Mouse (Mus musculus): ENCODE data around the gene Srebf1. TPM values are rescaled to one million over a fixed set of nuclear protein-coding genes. Genes with fewer than 3 reads are reported as not detected.

Srebf1 gene
- 56.3 and 60.0 TPM in 2 replicates for polyA plus RNA-seq (2015; fragmentation: Nextera tagmentation; extraction: Ambion mirVana)

- Histone ChIP-seq H3K27me3 (no peaks in the 10 kb centered on the region), H3K4me2 (peak within 1 kb of the TSS; percentile 89)
- 5% methylated on average over 46 of the region's 46 CpGs for WGBS
These were observed at the start of gene Srebf1 for GRCm38 (mm10) chr11:60222469-60223236. Srebf1 (minus strand) TSS chr11:60222581.

GRCm38 (mm10) chr11:60268563-60268962 is 46.2 kb upstream of the Srebf1 start:
- Histone ChIP-seq H3K9ac (no peak overlapping the region), H3K9me3 (replicated peaks) (no peaks in the 10 kb centered on the region), H3K36me3 (0 out of 2 replicates have a peak, but pooled peaks cover 12% of the 10 kb centered on the region), H3K4me2 (no peak overlapping the region), H3K4me3 (replicated peaks) (no peak overlapping the region), H3K27ac (peak overlapping the region; percentile 66), H3K27me3 (no peaks in the 10 kb centered on the region), H3K4me1 (peaks cover 8% of the 10 kb centered on the region)
- 71% methylated on average over 3 of the region's 3 CpGs for WGBS
- ATAC-seq (replicated peaks; ENCODE audit: low FRiP score): no peak

More at GRCm38 (mm10) chr11:60222469-60223236, at the start of gene Srebf1:
- Histone ChIP-seq H3K27ac (peak within 1 kb of the TSS; percentile 85), H3K9me3 (replicated peaks) (no peaks in the 10 kb centered on the region), H3K4me1 (peaks cover 46% of the 10 kb centered on the region), H3K36me3 (peaks cover 12% of the 10 kb centered on the region), H3K4me3 (replicated peaks) (peak within 1 kb of the TSS; percentile 47), H3K9ac (peak within 1 kb of the TSS; percentile 46)
- peak; percentile 66 for ATAC-seq (replicated peaks; ENCODE audit: low FRiP score)

- no peak overlapping the region for H3K27ac ChIP-seq
- no peak overlapping the region for H3K4me2 ChIP-seq
- 87% methylated on average over 4 of the region's 4 CpGs for WGBS
- no peaks in the 10 kb centered on the region for H3K9me3 ChIP-seq (replicated peaks)
- no peak overlapping the region for H3K4me3 ChIP-seq (replicated peaks)
- no peaks in the 10 kb centered on the region for H3K27me3 ChIP-seq
- no peaks in the 10 kb centered on the region for H3K4me1 ChIP-seq
- ATAC-seq (replicated peaks; ENCODE audit: low FRiP score): no peak
- H3K36me3 ChIP-seq: 0 out of 2 replicates have a peak, but pooled peaks cover 4% of the 10 kb centered on the region
- no peak overlapping the region for H3K9ac ChIP-seq
These were observed 43.0 kb upstream of the Srebf1 start for GRCm38 (mm10) chr11:60265271-60265985.

- no peak overlapping the region for H3K4me3 ChIP-seq (replicated peaks)
- no peaks in the 10 kb centered on the region for H3K9me3 ChIP-seq (replicated peaks)
- H3K27me3 ChIP-seq: no peaks in the 10 kb centered on the region
- H3K4me1 ChIP-seq: no peaks in the 10 kb centered on the region
- no peak for ATAC-seq (replicated peaks; ENCODE audit: low FRiP score)
- no peak overlapping the region for H3K27ac ChIP-seq
- 78% methylated on average over 1 of the region's 1 CpGs for WGBS
- H3K4me2 ChIP-seq: no peak overlapping the region
- no peaks in the 10 kb centered on the region for H3K36me3 ChIP-seq
- H3K9ac ChIP-seq: no peak overlapping the region
These were observed 42.3 kb upstream of the Srebf1 start for GRCm38 (mm10) chr11:60264651-60265050.

- WGBS: 86% methylated on average over 4 of the region's 4 CpGs
- Histone ChIP-seq H3K27ac (no peak overlapping the region), H3K27me3 (no peaks in the 10 kb centered on the region), H3K4me1 (no peaks in the 10 kb centered on the region), H3K4me3 (replicated peaks) (no peak overlapping the region), H3K4me2 (no peak overlapping the region), H3K36me3 (peaks cover 5% of the 10 kb centered on the region; the same call in 1 of the 2 replicates), H3K9ac (no peak overlapping the region), H3K9me3 (replicated peaks) (no peaks in the 10 kb centered on the region)
- no peak for ATAC-seq (replicated peaks; ENCODE audit: low FRiP score)
These were observed 40.0 kb upstream of the Srebf1 start for GRCm38 (mm10) chr11:60262396-60262795.

- Histone ChIP-seq H3K4me1 (peaks cover 9% of the 10 kb centered on the region), H3K4me2 (no peak overlapping the region), H3K4me3 (replicated peaks) (no peak overlapping the region), H3K9me3 (replicated peaks) (no peaks in the 10 kb centered on the region), H3K27me3 (no peaks in the 10 kb centered on the region), H3K27ac (no peak overlapping the region), H3K9ac (no peak overlapping the region), H3K36me3 (peaks cover 5% of the 10 kb centered on the region; the same call in 1 of the 2 replicates)
- WGBS: 89% methylated on average over 3 of the region's 3 CpGs
- ATAC-seq (replicated peaks; ENCODE audit: low FRiP score): no peak
These were observed 38.4 kb upstream of the Srebf1 start for GRCm38 (mm10) chr11:60260743-60261142.

- Histone ChIP-seq H3K9ac (no peak overlapping the region), H3K4me2 (no peak overlapping the region), H3K36me3 (peaks cover 27% of the 10 kb centered on the region; the same call in 1 of the 2 replicates), H3K9me3 (replicated peaks) (no peaks in the 10 kb centered on the region), H3K27ac (no peak overlapping the region), H3K27me3 (no peaks in the 10 kb centered on the region), H3K4me3 (replicated peaks) (no peak overlapping the region), H3K4me1 (peaks cover 11% of the 10 kb centered on the region)
- 75% methylated on average over 2 of the region's 2 CpGs for WGBS
- no peak for ATAC-seq (replicated peaks; ENCODE audit: low FRiP score)
These were observed 35.3 kb upstream of the Srebf1 start for GRCm38 (mm10) chr11:60257696-60258095.

- no peak overlapping the region for H3K4me3 ChIP-seq (replicated peaks)
- 74% methylated on average over 9 of the region's 9 CpGs for WGBS
- H3K9ac ChIP-seq: no peak overlapping the region
- no peak for ATAC-seq (replicated peaks; ENCODE audit: low FRiP score)
- H3K4me1 ChIP-seq: peaks cover 11% of the 10 kb centered on the region
- 0 out of 2 replicates have a peak overlapping the region, but pooled peaks have one; percentile 42 for H3K27ac ChIP-seq
- no peak overlapping the region for H3K4me2 ChIP-seq
- H3K9me3 ChIP-seq (replicated peaks): no peaks in the 10 kb centered on the region
- H3K36me3 ChIP-seq: peaks cover 31% of the 10 kb centered on the region
- H3K27me3 ChIP-seq: no peaks in the 10 kb centered on the region
These were observed 34.3 kb upstream of the Srebf1 start for GRCm38 (mm10) chr11:60256713-60257112.

GRCm38 (mm10) chr11:60256176-60256681 is 33.8 kb upstream of the Srebf1 start:
- H3K4me1 ChIP-seq: peaks cover 11% of the 10 kb centered on the region
- H3K27ac ChIP-seq: 0 out of 2 replicates have a peak overlapping the region, but pooled peaks have one; percentile 42
- H3K36me3 ChIP-seq: peaks cover 31% of the 10 kb centered on the region
- no peak overlapping the region for H3K4me3 ChIP-seq (replicated peaks)
- no peak overlapping the region for H3K4me2 ChIP-seq
- 48% methylated on average over 6 of the region's 6 CpGs for WGBS
- no peaks in the 10 kb centered on the region for H3K9me3 ChIP-seq (replicated peaks)
- H3K9ac ChIP-seq: no peak overlapping the region
- no peak for ATAC-seq (replicated peaks; ENCODE audit: low FRiP score)
- no peaks in the 10 kb centered on the region for H3K27me3 ChIP-seq

GRCm38 (mm10) chr11:60255639-60256038 is 33.3 kb upstream of the Srebf1 start:
- no peak for ATAC-seq (replicated peaks; ENCODE audit: low FRiP score)

GRCm38 (mm10) chr11:60255181-60255580 is 32.8 kb upstream of the Srebf1 start:
- H3K4me1 ChIP-seq: peaks cover 11% of the 10 kb centered on the region
- no peak for ATAC-seq (replicated peaks; ENCODE audit: low FRiP score)
- no peaks in the 10 kb centered on the region for H3K27me3 ChIP-seq
- H3K9me3 ChIP-seq (replicated peaks): no peaks in the 10 kb centered on the region
- H3K27ac ChIP-seq: no peak overlapping the region
- WGBS: 82% methylated on average over 3 of the region's 3 CpGs
- no peak overlapping the region for H3K4me3 ChIP-seq (replicated peaks)
- no peak overlapping the region for H3K9ac ChIP-seq
- no peak overlapping the region for H3K4me2 ChIP-seq
- H3K36me3 ChIP-seq: peaks cover 36% of the 10 kb centered on the region

More at GRCm38 (mm10) chr11:60255639-60256038, 33.3 kb upstream of the Srebf1 start:
- no peaks in the 10 kb centered on the region for H3K27me3 ChIP-seq
- peaks cover 11% of the 10 kb centered on the region for H3K4me1 ChIP-seq
- H3K9me3 ChIP-seq (replicated peaks): no peaks in the 10 kb centered on the region
- H3K27ac ChIP-seq: 0 out of 2 replicates have a peak overlapping the region, but pooled peaks have one; percentile 42
- no peak overlapping the region for H3K4me3 ChIP-seq (replicated peaks)
- 77% methylated on average over 3 of the region's 3 CpGs for WGBS
- H3K9ac ChIP-seq: no peak overlapping the region
- no peak overlapping the region for H3K4me2 ChIP-seq
- peaks cover 31% of the 10 kb centered on the region for H3K36me3 ChIP-seq

- Histone ChIP-seq H3K27ac (no peak overlapping the region), H3K4me2 (no peak overlapping the region), H3K4me3 (replicated peaks) (no peak overlapping the region), H3K4me1 (peaks cover 11% of the 10 kb centered on the region), H3K36me3 (peaks cover 37% of the 10 kb centered on the region), H3K27me3 (no peaks in the 10 kb centered on the region), H3K9ac (no peak overlapping the region), H3K9me3 (replicated peaks) (no peaks in the 10 kb centered on the region)
- no peak for ATAC-seq (replicated peaks; ENCODE audit: low FRiP score)
- 84% methylated on average over 5 of the region's 5 CpGs for WGBS
These were observed 31.9 kb upstream of the Srebf1 start for GRCm38 (mm10) chr11:60254308-60254707.

Measured in kidney, embryonic 15.5 days (tissue).